Mouse (Mus musculus) mature B cell (primary cell): Measurements from ENCODE around the gene Sh3bp2.

ENCODE experiments used
- in situ Hi-C: fragments of 300-500 bp; cut with MboI; formaldehyde crosslinking; loops from 2 replicates; pipeline ENCODE4 v1.14.3; 2019

Sh3bp2 gene

GRCm38 (mm10) chr5:34524511-34524910, 1.1 kb upstream of the Sh3bp2 start:
- in situ Hi-C loops, result no loop called here

GRCm38 (mm10) chr5:34526477-34526775, 788 bp downstream of the Sh3bp2 start:
- in situ Hi-C loops, result no loop called here

DNA sequence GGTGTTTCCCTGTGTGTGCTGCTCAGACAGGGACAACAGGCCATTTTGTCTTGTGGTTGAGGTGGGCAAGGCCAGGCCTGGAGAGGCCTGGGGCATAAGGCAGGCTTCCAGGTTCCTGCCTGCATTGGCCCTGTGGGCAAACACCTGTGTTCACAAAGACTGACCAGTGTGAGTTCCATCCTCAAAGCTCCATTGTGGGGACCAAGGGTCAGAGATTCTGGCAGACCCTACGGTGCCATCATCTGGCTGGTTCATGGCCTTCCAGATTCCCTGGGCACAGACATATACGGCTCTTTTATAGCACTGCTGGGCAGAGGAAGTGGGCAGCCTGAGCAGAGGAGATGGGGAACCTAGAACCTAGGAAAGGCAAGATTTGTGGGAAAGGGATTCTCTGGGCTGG, 1.7 kb downstream of the Sh3bp2 start:
- in situ Hi-C loops, result no loop called here

GRCm38 (mm10) chr5:34528724-34529123, 3.1 kb downstream of the Sh3bp2 start:
- in situ Hi-C loops, result no loop called here

DNA sequence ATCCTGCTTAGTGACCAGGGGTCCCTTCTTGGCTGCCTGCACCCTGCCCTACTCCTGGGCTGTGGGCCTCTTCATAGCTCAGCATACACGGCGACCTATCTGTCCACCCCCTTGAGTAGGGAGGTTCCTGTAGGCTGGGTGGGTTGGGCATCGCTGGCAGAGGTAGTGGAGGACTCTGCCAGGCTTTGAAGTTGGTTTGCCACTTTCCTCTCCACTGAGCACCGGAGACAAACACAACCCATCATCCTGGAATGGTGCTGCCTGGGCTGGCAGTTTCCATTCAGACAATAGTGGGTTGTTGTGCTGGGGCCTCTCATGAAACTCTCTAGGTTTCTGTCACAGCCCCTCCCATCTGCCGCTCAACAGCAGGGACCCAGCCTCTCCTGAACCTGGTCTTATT, 4.5 kb downstream of the Sh3bp2 start:
- in situ Hi-C loops, result no loop called here

GRCm38 (mm10) chr5:34530687-34531086, 5.0 kb downstream of the Sh3bp2 start:
- in situ Hi-C loops, result no loop called here

GRCm38 (mm10) chr5:34533066-34533465, 7.4 kb downstream of the Sh3bp2 start:
- in situ Hi-C loops, result no loop called here

GRCm38 (mm10) chr5:34533820-34534219, 8.2 kb downstream of the Sh3bp2 start:
- in situ Hi-C loops, result no loop called here

- in situ Hi-C loops, result no loop called here
These were observed 9.3 kb downstream of the Sh3bp2 start for GRCm38 (mm10) chr5:34534776-34535581.

DNA sequence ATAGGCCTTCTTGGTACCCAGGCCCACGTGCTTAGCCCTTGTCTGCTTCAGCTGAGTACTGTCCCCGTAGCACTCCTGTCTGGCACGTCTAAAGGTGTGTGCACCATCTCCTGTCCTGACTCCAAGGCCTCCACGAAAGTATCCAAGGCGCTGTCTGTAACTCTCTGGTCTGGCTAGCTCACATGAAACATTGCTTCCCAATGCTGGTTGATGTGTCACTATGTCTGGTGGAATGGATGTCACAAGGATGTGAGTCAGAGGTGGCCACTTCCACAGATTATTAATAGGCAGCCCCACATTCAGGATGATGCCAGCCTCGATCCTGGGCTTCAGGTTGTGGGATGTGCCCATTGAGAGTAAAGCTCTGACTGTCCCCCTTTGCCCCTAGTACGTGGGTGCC, 10.2 kb downstream of the Sh3bp2 start:
- in situ Hi-C loops, result no loop called here

- in situ Hi-C loops, result no loop called here
These were observed 12.4 kb downstream of the Sh3bp2 start for GRCm38 (mm10) chr5:34538079-34538478.

GRCm38 (mm10) chr5:34538527-34538926, 12.9 kb downstream of the Sh3bp2 start:
- in situ Hi-C loops, result no loop called here

DNA sequence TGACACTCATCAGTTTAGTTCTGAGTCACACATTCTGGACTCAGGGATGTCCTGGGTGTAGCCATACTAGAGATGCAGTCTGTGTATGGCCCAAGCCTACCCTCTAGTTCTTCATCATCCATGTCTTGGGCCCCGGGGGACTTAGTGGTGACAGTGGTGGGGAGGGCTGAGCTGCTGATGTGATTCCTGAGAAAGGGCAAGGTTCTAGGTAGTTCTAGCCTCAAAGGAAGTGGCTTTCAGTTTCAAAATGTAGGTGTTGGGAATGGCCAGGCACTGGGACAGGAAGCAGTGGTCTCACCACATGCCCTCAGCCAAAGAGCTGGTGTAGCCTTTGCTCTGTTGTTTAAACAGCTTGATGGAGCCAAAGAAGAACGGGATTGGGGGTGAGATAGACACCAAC, 13.5 kb downstream of the Sh3bp2 start:
- in situ Hi-C loops, result no loop called here

GRCm38 (mm10) chr5:34542166-34542565, 16.5 kb downstream of the Sh3bp2 start:
- in situ Hi-C loops, result no loop called here

GRCm38 (mm10) chr5:34543114-34543513, 17.5 kb downstream of the Sh3bp2 start:
- in situ Hi-C loops, result no loop called here

- in situ Hi-C loops, result no loop called here
These were observed 21.8 kb downstream of the Sh3bp2 start for GRCm38 (mm10) chr5:34547410-34547809.

DNA sequence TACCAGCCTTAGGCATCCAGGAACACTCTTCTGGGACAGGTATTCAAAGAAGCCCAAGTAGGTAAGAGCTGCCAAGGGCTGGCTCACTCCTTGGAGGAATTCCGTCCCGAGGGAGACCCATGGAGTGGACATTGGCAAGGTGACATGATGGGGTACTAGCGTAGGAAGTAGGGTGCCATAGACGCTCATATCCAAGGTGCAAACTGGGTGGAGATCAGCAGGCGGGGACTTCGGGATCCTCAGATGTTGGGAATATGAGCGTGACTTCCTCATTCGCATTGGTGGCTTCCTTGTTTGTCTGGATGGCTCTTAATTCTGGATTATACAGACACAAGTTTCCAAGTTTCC, 23.5 kb downstream of the Sh3bp2 start:
- in situ Hi-C loops, result no loop called here

GRCm38 (mm10) chr5:34549483-34550221, 24.0 kb downstream of the Sh3bp2 start:
- in situ Hi-C loops, result no loop called here

GRCm38 (mm10) chr5:34550251-34550650, 24.6 kb downstream of the Sh3bp2 start:
- in situ Hi-C loops, result no loop called here

DNA sequence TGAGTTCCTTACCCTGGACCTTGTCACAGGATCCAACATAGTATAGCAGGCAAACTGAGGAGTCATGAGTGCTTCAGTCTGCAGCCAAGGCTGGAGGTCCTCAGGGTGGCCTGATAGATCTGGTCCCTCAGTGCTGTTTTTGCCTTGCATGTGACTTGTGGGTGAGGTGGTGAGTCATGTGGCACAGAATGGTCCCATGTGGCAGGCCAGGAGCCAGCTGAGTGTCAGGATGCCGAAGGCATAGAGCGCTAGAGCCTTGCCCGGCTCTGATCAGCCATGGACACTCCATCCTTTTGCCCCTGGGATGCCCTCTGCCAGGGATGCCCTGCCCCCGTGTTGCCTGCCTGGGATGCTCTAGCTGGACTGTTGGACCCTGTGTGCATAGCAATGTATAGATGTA, 26.2 kb downstream of the Sh3bp2 start:
- in situ Hi-C loops, result no loop called here

GRCm38 (mm10) chr5:34563854-34564253, 38.2 kb downstream of the Sh3bp2 start:
- in situ Hi-C loops, result no loop called here

DNA sequence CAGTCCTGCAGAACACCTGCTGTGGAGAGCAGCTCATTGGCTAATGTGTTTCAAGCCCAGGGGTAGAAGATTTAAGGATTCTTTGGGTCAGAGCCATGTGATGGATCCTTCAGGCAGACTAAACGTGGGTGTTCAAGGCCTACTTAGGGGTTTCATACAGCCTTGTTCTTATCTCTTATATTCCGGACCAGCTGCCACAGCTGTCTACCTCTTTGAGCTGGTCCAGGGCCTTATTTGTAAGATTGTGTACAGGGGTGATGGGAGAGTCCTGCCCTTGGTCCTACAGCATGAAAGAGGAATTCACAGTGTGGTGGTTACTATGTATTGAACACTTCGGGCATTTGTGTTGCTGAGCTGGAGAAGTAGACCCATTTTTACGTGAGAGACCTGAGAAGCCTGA, 38.7 kb downstream of the Sh3bp2 start:
- in situ Hi-C loops, result no loop called here

DNA sequence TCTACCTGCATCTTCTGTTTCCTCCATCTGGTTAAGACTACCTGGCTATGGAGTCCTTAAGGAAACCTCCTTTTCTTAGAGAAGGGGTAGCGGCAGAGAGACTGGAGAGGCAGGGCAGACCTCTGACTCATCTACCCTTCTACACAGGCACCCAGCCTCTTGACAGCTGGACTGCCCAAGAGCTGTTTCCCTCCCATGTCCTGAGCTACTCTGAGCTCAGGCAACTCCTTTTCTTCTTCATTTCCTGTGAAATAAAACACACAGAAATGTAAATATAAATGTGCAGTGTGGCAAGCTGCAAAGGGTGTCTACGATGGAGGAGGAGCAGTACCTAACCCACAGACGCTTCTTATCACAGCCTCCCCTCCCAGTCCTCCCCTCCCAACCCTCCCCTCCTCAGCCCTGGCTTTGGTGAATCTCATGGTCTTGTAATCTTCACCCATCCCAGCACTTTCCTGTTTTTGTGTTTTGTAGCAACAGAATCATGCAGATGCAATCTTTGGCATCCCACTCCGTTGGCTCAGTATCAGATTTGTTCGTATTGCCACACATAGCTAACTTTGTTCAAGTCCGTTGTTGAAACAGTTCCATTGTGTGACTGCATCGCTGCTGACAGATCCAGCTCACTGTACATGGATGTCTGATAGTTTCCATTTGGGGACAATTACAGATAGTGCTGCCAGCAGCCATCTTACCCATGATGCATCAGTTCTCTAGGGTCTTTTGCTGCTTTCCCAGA, 40.1 kb downstream of the Sh3bp2 start:
- in situ Hi-C loops, result no loop called here
